Mouse (Mus musculus) ovary, postnatal 10 days (tissue): ENCODE data around the gene Nav1.

Experiments
- DNase-seq: peaks from one replicate; pipeline ENCODE4 v3.0.0; 2022; ENCODE audit warnings: low spot score

Nav1 gene

DNA sequence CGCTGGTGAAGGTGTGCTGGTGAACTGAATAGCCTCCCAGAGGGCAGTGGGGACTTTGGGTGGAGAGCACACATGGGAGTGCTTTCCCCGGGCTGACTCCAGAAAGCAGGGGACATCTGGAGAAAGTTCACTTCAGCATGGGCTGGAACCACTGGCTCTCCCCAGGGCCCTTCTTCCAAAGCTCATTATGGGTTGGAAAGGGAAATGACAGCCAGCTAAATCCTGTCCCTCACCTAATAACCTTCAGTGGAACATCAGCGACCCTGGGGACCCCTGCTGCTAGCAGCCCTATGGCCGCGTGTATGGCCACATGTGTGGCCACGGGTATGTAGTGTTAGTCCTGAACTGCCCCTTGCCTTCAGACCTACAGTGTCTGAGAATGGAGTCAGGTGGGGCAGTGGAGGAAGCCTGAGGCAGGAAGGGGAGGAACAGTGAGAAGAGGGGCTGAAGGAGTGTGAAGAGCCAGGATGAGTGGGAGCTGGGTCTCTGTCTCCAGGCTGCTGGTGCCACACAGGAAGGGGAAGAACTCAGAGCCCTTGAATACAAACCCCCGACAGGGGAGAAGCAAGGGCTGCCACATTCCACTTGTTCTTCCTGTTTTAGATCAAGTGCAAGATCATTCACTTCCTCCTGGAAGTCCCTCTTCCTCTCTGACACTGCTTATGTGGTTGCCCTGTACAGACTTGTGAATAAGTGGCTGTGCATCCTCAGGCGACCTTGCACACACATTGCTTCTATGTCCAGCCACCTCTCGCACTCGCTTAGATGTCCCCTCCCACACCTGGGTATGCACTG is 90.4 kb downstream of the Nav1 start:
- DNase-seq, result no peak

DNA sequence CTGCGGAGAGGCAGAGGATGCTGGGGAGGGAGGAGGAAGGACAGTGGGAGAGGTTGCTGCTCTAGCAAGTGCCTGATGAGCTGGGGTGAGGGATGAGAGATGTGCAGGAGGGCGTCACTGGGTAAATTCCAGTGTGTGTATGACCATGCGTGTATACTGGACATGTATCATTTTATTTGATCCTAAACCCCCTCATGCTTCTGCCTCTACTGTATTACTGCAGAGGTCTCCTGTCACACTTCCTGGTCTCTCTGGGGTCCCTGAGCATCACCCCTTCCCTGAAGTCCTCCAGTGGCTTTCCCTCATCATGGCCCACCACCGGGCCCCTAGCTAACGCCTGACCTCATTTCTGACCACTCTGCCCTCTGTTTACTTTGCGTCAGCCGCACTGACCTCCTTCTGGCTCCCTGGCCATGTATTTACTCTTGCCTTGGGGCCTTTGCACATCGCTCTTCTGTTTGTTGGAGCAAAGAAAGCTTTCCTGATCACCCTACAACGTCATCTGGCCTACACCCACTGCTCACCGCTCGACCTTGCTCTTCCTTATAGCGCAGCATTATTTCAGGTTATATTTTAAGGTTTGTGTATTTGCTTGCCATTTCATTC is 91.4 kb downstream of the Nav1 start:
- no peak for DNase-seq

DNA sequence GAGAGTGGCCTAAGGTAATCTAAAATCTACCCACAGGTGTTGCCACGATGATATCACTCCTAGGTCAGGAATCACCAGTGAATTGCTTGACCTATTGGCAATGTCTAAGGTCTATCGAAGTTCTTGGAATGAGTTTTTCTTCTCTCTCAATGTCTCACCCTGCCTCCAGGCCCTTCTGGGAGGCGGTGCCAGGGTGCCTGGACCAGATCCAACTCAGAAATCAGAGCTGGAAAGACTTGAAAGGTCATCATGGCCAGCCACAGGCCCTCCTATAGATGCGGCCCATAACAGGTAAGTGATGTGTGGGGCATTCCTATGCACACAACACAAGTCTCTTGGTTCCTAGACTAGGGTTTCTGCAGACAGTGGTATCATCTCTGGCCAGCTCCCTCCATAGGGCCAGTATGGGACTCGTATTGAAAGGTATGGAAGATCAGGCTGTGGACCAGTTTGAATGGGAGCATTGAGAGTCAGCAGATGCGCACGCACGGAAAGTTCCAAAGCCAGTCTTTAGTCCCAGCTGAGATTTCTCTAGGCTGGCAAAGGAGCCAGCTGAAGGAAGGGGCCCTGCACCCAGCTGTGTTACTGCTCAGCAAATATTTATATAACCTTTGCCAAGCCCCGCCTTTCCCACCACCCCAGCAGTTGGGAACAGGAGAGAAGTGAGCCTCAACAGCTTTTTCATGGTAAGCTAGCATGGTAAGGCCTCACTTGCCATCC is 92.0 kb downstream of the Nav1 start:
- DNase-seq, result no peak

DNA sequence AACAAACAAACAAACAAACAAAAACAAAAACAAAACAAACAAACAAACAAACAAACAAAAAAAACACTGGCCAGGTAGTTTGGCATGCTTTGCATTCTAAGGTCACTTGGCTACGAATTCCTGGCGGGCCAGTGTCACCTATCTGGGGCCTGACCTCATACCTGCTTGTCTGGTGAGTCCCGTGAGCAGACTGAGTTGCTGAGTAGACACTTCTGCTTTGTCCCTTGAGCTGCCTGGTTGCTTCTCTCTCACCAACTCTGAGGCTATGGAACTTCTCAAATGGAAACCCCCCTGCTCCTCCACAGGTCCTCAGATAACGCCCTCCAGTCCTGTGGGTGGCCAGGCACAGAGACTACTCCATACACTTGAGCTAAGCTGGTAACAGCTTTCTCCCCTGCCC is 93.0 kb downstream of the Nav1 start:
- DNase-seq, result no peak

DNA sequence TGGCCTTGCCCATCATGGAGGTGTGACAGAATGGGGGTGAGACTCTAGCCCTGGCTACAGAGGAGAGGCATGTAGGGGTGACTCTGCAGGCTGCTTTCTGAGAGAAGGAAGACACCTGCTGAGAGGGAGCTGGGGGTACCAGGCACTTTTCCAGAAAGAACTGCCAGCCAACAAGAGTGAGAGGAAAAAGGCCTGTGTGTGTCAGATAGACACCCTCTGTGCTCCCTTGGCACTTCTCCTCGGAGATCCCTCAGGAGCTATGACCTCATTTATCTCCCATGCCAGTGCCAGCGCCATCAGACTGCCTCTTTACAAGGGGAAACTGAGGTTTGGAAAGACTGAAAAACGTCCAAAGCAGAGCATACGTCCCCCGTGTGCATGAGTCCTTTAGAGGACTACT is 93.6 kb downstream of the Nav1 start:
- DNase-seq, result no peak

DNA sequence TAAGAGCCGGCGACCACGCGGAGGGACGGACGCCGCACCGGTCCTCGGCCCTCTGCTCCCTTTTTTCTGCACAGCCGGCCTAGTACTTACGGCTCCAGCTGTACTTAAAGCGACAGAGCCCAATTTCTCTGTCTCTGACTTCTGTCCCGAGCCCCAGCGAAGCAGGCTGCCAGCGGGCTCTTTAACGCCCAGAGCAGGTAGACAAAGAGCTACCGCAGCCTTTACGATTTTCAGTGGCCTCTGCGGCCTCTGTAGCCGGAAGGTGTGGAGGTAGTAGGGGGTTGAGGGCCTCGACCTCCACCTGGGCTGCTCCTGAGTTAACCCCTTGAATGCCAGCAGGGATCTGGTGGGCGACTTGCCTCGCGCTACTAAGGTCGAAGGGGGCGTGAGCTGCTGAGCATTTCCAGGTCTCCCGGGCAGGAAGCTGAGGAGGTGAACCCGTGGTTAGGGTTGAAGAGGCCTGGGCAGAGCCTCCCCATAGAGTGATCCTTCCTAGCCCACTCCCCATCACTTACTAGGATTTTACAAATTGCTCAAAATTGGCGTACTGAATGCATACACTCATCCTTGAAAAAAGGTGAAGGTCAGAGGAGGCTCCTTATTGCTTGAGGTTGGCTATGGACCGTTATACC is 96.6 kb downstream of the Nav1 start:
- DNase-seq, result no peak

DNA sequence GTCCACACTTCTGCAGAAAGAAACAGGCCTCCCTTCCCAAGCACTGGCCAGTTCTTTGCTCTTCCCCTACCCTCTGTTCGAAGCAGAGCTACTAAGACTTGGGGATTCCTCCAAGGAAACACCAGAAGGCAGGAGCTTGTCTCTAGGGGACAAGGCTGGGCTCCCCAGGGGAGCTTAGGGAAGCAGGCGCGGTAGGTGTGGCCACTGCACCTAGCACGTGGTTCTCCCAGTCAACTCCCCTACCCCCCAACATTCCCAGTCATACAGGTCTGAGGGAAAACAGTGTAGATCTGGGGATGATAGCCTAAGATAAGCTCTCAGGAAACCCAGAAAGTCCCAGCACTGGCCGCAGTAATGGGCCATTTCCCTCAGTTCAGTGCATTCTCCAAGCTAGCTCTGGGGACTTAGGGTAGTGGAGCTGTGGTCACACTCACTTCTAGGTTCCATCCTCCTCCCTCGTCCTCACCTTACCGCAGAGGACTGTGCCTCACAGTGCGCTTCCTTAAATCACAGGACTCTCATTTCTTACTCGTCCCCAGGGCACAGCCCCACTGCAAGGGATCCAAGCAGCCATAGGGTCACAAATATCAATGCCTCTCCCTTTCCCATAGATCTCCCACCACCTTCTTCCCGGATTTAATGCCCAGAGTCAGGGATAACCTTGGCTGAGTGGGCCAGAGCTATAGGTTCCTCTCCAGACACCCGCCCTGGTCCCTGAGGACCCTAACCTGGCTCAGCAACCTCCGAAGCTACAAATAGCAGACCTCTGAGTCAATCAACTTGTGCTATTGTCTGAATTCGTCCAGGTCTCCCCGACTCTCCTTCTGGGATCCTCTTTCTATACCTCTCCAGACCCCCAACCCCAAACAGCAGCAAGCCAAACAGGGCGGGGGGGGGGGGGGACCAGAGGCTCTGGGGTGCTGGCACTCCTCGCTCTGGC is 97.7 kb downstream of the Nav1 start:
- DNase-seq, result no peak

DNA sequence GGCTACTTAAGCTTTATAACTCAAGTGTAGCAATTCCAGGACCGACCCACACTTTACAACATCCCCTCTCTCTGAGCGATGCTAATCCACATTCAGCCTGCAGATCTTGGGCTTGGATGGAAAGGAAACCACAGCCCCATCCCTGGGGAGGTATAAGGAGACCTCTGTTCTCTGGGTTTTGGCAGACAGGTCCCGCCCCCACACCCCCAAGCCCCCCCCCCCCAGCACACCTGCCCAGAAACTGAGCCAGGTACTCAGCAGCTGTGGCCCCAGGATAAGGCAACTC is 98.8 kb downstream of the Nav1 start:
- DNase-seq, result no peak

DNA sequence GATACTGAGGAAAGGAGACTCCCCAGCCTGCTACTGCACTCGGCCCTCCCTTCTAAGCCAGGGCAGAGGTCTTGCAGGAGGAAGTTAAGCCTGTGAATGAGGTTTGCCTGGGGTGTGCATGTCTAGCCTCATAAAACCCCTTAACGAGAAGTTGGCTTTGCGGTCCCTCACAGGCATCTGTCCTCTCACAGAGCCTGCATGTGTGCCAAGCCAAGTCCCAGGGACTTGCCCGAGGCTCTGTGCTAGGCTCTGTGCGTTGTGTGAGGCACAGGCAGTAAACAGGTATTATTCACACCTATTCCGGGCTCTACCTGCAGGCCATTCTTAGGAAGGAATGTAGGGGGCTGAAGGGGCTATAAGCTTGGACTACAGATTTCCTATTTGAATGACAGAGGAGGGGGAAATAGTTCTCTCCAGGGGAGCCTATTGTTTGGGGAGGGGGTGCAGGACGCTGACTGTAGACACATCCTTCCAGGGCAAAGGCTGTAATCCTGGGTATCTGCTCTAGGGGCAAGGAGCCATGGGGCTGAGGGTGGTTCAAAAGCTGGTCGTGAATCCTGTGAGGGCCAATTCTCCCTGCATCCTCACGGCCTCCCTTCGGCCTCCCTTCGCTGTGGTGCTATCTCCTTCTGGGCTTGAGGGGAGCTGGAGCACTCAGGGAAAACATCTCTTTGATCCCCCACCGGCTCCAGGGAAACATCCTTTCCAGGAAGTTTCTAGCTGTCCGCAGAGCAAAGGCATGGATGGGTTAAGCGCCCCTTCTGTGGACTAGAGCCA is 99.3 kb downstream of the Nav1 start:
- no peak for DNase-seq

DNA sequence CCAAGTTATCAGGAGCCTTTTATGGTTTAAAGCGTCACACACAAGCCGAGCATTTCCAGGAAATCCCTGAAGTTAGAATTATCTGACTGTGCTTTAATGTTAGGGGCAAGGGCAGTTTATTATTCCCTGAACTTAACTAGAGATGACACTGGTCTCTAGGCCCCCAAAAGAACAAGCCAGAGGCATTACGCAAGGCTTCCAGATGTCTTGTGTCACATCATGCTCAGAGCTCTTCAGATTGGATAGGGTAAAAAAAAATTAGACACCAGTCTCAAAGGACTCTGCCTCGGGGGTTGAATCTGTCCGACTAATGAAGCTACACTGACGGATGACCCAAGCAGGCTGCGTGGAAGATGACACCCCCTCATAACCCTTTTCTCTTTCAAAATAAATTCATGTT is 101.6 kb downstream of the Nav1 start:
- DNase-seq, result no peak

DNA sequence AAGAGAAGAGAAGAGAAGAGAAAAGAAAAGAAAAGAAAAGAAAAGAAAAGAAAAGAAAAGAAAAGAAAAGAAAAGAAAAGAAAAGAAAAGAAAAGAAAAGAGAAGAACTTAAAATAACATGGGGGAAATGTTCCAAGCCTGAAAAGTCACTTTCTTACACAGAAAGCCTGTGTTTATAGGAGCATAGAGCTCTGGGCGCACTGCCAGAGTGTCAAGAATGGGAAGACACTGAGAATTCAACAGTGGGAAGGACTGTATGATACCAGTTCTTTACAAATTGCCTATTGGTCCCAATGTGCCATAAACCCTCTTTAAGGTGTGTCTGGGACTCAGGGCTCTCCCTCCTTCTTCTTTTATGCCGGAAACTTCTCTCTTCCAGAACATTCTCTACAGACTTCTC is 103.7 kb downstream of the Nav1 start:
- DNase-seq, result no peak

DNA sequence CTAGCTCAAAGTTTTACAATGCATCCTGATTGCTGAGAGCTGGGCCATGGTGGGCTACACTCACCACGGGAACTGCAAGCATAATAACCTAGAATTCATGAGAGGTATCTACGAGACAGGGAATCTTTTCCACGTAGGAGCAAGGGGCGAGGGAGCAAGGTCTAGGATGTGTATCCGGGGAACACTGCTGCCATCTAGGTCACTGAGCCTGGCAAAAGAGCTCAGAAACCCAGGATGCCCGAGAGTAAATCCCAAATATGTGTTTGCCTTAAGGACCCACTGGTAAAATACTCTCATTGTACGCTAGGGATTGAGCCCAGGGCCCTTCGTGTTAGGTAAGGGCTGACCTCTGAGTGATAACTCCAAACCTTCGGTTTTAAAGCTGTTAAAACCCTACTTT is 104.3 kb downstream of the Nav1 start:
- DNase-seq, result no peak

DNA sequence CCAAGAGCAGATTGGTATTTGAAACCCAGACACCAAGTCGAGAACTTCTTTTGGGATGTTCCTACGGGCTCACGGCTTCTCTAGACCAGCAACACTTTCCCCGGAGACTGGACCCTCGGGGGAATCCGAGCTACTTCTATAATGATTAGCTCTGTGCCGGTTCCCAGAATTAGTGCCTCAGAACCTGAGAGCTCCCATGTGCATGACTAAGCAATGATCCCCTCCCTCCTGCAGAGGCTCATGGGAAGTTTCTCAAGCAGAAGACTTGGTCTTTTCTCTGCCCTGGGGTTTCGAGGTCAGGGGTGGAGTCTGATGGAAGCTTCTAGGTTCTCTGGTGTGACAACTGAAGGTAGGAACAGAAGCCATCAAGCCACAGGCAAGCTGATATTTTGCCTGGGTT is 105.0 kb downstream of the Nav1 start:
- DNase-seq, result no peak

DNA sequence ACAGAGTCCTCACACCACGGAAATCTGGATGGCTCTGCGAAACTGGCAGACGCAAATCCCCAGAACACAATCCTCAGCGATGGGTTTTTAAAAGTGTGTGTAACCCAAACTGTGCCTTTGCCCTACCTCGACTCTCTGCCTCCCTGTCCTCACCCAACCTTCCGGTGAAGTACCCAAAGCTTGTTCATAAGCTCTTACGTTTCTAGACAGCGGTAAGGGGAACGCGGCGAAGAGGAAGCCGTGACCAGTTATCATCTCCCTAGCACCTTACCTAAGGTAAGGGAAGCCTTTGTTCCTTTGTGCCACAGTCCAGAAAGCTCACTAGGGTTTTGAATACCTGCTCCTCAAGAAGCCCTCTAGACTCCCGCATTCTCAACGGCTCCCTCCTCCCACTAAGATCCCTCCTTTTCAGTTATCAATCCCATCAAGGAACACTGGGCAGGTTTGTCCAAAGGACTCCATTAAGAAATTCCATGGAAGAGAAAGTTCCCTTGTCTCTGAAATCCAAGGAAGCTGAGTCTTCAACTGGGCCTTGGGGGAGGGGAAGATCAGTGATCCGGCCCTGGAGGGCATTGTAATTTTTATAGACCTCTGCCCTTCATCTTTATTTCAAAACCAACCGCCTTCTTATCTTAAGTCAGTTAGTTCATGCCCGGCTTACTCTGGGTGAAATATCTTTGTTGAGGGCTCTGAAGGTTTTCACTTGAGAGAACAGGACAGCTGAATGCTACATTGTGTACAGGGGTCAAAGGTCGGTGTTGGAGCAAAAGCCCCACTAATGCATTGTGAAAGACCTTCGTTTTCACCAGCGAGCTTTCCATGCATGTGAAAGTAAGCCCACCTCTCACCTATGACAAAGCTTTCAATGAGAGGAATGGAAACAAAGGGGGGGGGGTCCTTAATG is 108.4 kb downstream of the Nav1 start:
- no peak for DNase-seq

DNA sequence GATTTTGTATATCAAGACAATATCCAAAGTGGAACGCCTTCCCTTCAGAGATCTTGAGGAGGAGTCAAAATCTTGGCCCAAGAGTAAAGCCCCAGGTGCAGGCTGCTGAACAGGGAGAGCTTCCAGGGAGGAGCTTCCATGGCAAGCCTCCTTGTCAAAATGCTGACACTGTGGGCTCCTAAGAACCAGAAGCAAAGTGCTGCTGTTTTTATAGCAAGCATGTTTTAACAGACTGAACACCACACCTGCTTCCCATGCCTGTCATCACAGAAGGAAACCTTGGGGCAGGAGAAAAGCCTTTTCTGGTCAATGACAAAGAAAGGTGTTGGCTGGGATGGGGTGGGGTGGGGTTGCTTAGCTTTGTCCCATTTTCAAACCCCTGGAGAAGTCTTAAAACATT is 112.0 kb downstream of the Nav1 start:
- no peak for DNase-seq

DNA sequence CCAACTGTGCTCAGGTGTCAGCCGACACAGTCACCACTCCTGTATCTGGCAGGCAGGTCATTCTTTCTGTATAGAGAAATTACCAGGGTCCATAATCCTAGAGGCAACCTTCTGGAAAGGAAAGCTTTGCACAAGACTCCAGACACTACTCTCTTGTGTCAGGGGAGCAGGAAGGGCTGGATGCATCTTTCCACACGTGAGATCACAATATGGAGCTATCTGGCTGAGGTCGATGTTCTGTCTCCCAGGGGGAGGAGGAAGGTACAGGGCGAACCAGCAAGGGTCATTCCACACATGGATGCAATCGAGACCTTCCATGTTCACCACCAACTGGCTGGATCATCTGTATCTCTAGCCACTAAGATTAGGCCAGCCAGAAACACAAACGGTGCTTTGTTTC is 113.2 kb downstream of the Nav1 start:
- DNase-seq, result no peak

DNA sequence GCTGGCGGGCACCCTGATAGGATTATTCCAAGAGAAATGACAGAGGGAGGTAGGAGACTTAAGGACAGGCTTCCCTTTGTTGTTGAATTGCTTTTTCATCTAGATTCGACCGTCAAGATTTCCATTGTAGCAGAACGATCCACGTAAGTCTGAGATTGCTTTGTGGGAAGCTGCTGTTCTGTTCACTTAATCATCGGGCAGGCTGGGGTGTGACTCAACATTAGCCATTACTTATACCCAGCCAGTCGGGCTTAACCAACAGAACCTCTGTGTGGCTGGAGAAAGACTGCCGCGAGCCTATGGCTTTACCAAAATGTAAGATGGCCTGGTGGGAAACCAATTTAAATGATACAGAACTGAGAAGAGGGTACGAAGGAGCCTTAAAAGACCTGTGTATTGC is 114.7 kb downstream of the Nav1 start:
- no peak for DNase-seq

DNA sequence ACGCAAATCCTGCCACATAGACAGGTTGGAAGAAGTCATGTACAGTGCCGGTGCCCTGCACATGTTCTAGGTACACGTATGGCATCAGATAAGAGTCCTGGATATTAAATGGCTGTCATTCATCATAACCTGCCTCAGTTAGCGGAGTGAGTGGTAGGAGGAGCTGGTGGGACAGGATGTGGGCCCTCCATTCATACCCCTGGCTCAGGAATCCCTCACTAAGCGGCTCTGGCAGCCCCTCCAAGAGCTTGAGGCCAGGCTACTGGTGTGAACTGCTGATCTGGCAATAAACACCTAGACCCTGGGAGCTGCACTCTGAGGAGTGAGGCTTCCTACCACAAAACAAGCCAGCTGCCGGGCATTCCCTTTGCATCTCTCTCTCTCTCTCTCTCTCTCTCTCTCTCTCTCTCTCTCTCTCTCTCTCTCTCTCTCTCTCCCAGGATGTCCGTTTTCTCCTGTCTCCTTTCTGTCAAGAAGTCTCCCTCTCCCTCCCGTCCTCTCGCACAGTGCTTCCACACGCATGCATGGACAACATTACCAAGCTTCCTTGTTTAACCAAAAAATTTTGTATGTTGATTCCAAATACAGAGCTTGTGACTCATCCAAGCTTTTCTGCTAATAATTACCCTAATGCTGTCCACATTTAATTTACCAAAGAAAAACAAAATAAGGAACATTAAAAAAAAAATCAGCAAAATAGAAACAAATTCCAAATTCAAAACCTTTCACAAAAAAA is 116.0 kb downstream of the Nav1 start:
- DNase-seq, result no peak

DNA sequence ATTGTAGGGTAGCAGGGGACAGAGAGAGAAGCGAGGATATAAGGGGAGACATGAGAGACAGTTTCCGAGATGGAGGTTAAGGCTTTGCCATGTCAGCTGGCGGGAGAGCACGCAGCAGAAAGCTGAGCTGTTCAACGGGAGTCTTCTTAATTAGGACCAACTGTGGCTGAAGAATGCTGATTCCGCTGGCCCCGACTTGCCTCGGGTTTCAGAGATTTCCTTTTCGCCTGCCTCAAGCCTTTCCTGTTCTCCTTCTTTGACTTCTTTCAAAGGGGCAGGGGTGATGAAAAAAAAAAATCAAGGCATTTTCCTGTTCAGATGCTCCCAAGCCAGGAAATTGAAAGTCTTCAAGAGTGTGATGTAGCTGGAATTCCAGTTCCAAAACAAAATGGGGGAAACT is 118.2 kb downstream of the Nav1 start:
- no peak for DNase-seq

DNA sequence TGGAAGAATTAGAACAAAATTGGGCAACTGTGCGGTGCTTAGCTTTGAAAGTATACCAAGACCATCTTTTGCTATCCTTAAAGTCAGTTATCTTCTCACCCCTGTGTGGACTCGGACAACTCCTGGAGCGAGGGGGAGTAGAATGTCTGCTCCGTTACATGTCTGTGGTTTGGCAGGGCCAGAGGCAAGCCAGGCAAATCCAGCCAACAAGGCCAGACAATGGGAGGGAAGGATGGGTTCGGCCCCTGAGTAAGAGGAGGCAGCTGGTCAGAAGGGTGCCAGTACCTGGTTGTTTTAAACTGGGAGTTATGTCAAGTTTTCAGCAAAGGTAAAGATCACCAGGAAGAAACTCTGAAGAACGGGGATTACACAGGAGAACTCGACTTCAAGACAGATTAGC is 121.9 kb downstream of the Nav1 start:
- DNase-seq, result no peak
